Mouse (Mus musculus) B cell, adult 2 months (primary cell): ENCODE measurements around the gene Pskh1.
A peak's percentile ranks its signal among the peaks of the same experiment; 100 is the strongest.

Experiments
- DNase-seq, 2 experiments: peaks; one replicate each; pipeline ENCODE4 v3.0.0; 2022

Pskh1 gene

DNA sequence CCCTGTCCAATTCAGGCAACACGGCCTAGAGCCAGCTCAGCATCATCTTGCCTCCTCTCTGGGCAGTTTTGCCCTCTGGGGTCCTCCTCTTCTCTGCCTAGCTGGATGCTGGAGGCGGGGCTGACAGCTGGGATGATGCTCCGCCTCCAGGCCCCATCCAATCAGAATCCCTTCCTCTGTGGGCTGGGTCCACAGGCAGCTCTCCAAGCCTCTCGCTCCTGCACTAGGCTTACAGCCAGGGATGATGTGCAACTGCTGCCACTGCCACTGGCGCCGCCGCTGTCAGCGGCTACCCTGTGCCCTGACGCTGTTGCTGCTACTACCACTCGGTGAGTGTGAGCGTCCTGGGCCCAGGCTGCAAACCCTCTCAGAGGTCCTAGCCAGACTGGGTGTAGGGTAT, 6.9 kb upstream of the Pskh1 start, which contains the start of gene Nrn1l:
Gene Nrn1l, plus strand, starts transcription at position 229 of the 400 bp plus-strand sequence.
- DNase-seq: no peak

DNA sequence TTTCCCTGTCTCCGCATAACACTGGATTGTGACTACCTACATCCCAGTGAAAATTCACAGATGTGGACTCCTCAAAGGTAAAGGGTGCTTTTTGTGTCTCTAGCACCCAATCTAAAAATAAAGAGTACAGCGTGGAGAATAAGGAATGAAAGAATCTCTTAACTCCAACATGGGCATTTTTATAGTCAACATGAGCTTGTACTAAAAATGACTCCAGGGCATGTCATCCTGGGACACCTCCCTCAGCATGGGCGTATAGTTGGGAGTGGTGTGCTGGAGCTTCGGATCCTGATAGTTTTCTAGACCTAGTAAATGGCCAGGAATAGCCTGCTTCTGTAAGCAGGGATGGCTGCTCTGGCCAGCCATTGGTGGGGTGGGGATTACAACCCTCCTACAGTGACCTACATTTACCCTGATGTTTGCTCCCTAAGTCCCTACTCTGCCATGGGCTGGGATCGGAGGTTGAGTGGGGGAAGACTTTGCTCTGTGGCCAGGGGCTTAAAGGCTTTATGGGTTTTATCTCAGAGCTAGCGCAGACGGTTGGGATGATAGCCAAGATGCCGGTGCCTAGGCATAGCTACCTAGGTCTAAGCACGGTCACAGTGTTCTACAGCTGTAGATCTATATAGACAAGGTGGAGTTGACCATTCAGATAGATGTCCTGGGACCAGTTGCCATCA, 2.3 kb upstream of the Pskh1 start:
- no peak for DNase-seq

DNA sequence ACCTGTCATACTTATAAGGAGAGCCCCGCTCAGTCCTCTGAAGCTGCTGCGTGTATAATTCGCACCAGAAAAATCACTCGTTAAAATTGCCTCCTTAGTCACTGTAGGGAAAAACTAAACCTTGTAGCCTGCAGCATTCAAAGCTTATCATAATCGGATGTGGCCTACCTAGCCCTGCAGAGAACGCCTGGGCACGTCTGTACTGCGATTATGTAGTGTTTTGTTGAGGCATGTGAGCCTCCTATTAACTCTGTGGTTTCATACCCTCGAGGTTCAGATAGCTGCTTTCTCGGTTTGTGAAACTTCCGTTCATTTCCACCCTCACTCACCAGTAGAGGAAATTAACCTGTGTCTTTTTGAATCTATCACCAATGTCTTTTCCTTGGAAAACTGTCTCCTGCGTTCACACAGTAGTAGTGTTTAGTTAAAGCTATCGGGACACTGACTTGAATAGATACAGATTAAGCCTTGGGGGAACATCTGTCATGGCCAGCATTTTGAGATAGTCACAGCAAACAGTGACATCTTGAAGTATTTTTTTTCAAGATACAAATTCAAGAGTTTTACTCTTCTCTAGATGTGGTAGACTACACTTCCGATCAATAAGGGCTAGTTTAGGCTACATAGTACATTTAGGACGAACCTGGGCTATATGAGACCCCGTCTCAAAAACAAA, 838 bp downstream of the Pskh1 start:
- peak; percentile 33 to 39 for DNase-seq

DNA sequence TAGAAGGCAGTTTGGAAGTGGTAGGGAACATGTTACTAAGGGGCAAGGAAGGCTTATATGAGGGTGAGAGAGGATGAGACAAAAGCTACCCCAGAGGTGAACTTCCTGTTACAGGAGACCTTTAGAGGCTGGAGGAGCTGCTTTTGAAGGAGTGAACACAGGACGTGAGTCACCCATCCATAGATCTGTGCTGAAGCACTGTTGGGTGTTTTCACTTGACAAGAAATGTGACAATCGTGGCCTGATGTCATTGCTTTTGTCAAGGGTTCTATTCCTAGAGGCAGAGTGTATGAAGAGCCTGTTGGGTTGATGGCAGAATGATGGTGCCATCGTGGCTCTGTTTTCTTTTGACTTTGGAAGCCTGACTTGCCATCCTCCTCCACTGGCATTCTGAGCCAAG, 19.1 kb downstream of the Pskh1 start:
- DNase-seq: no peak

DNA sequence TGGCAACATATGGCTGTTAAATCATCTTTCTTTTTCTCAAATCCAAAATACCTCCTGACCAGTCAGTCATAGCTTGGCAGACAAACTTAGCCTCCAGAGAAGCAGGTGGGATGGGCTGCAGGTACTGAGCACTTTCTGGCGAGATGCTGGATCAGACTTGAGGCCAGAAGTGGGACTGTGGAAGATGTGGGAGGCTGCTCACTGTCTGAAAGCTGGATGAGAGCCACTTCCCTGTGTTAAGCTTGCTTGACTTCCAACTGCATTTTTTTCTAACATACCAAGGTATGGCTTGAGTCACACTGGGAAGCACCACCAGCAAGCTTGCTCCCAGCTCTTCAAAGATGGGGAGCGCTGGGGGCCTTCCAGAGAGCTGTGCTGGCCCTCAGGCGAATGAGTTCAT, 24.9 kb downstream of the Pskh1 start:
- no peak for DNase-seq

DNA sequence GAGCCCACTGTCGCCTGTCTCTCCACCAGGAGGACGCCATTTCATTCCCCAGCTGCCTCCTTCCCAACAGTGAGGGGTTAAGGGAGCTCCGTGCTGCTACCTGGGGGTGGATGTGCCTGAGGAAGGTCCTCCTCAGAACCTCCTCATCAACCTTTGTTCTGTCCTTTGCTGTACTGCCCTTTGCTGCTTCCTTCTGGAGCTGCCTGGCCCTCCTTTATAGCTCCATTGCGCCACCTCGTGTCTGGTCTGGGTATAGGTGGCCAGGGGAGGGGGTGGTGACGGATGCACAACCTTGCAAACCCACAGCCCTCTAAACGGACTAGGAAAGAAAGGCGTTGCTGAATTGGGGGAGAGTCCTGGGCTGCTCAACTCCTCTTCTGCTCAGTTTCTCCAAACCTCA, 30.4 kb downstream of the Pskh1 start:
- peak; percentile 94 for DNase-seq

DNA sequence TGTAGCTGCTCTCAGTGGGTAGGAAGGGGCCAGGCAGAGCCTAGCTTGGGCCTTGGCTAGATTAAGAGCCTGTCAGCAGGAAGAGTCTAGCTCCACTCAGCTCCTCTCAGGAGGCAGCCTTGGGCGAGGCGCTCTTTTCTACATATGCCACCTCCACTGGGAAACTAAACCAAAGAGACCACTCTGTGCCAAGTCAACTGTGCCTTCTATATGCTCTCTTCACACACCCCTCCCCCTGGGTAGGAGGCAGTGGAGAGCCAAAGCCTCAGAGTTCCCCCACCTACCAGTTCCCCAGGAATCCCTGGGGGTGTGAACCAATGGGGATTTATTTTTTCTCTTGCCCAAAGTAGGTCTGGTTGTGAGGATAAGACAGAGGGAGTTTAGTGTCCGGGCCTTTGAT, 31.0 kb downstream of the Pskh1 start:
- DNase-seq: no peak

DNA sequence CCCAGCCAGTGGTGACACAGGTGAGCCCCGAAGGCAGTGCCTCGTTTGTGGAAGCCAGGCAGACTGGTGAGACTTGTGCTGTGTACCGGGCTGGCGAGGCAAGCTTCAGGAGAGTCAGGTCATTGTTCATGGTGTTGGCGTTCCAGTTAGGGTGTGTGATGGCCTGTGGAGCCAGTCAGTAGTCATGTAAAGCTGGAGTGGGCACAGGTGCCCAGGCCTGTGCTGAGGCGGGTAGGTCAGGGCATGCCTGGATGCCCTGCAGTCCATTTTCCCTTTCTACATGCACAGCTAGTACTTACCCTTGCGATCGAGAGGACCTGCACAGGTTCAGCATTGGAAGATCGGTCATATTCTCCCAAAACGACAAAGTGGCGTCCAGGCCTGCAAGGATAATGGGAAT, 32.3 kb downstream of the Pskh1 start:
- DNase-seq: no peak

DNA sequence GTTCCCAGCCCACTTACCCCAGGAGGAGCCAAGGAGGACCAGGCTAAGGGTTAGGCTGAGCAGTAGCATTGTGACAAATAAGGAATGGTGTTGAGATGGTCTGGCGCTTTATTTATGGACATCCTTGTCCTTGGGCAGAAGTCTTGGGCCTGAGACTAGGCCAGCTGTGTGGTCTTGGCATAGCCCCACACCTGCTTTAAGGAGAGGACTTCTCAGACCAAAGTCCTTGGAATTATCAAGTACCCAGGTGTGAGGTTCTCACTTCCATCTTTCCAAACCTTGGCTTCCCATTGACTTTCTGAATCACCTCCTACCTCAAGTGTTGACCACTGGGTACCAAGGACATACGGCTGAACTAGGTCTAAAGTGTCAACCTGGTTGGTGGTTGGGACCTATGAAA, 33.5 kb downstream of the Pskh1 start, which contains the start of gene Ctrl:
Gene Ctrl, minus strand, starts transcription at position 101 of the 400 bp plus-strand sequence.
- DNase-seq: no peak

DNA sequence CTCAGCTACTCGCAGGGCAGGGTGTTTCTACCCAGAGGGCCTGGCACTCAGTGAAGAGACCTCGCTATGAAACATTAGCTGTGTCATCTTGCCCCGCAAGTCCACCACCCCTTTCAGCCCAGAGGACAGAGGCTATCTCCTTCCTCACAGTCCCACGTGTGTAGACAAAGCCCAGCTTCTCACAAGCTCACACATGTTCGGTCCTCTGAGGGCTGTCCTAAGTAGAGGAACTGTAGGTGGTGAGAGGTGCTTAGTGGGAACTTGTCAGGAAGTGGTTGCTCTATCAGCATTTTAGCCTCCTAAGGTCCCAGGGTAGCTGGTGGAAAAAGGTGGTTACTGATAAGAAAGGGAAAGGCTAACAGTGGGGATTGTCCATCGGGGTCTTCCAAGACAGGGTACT, 34.9 kb downstream of the Pskh1 start:
- DNase-seq: no peak

DNA sequence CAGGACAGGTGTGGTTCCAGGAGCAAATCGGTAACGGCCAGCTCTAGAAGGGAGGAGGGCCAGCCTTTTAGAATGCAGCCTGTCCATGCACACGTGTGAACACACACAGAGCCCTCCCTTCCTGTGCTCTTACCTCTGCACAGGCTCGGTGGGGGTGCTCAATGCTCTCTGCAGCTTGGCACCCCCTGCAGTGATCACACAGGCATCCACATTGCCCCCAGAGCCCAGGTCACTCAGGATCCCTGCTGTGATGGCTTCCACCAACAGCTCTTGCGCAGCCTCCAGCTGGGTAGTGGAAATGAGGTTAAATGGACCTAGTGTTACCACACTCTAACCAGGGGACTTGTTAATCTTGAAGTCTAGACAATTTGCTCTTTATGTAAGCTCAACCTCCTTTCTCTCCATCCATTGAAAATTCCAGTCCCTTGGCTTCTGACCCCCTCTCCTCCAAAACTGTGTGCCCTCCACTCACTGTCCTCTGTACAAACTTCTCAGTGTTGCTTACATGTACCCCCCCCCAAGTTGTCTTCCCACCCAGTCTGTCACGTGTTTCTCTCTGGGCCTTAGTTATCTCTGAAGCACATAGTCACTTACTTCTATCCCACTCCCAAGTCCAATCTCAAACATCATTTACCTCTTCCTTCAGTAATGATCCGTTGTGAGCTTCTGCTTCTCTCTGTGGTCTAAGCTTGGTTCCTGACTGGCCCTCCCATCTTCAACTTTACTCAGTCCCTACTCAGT, 35.8 kb downstream of the Pskh1 start:
- no peak for DNase-seq

DNA sequence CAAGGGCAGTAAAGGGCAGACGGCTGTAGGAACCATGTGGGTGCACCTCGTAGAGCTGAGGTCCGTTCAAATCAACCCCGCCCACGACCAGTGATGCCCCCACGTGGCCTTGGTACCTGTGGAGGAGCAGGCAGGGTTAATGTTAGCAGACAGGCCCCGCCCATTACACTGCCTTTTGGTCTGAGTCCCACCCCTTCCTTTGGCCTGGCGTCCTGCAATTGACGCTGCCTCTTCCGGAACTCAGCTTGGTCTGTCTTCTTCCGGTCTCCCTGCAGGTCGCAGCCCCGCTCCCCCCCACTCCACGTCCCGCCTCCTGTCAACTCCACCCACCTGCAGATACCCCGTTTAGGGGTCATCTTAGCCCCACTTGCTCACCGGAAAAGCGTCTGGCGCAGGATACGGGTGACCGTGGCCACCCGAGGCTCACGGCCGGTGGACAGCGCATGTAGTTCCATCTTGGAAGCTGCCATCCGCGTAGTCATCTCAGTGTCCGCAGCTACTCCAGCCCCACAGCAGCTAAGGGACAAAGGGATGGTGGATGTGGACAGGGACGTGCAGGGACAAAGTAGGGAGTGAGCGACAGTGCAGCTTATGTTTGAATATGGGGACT, 36.7 kb downstream of the Pskh1 start:
- peak; percentile 76 to 77 for DNase-seq

DNA sequence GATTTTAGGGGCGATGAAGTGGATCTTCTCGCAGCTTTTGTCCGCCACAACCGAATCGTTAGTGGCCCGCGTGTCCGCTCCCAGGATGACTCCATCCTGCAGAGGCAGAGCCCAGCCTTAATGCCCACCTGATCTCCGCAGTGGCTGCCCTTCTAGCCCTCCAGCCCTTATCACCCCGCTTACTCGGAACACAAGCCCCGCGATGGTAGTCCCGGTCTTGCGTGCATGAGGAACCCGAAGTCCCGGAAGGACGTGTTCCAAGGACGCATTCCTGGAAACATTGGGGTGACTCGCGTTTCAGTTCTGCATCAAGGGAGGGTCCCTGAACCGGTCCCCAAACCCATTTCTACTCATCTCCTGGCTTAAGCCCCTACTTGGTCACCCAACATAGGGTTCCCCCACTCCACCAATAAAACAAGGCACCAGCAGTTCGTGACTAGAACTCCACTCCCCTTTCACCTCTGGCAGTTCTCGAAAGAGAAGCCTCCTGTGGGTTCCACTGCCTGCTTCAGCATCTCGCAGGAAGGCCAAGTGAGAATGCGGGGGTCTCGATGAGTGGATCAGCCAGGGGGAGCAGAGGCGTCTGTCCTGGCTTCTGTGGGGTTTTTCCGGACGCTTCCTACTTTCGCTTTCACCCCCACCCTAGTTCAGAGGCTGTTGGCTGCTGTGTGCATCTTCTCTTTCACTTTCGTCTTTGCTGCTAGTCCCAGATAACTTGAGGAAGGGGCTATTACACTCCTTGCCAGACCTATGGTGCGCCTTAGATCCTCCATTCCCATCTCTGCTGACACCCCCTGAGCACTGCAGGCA, 37.5 kb downstream of the Pskh1 start:
- DNase-seq: peak; percentile 73

DNA sequence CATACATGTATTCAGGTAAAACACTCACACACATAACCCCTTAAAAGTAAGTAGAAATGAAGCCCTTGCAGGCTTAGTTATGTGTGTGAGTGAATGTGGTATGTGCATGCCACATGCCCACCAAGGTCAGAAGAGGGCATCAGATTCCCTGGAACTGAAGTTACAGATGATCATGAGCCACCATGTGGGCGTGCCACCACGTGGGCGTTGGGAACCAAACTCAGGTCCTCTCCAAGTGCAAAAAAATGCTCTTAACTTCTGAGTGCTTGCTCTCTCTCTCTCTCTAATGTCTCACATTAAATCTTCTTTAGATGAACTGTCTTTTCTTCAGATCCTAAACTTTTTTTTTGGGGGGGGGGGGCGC, 38.0 kb downstream of the Pskh1 start, which contains the start of gene Psmb10:
Gene Psmb10, minus strand, starts transcription at position 139 of the 364 bp plus-strand sequence.
- DNase-seq: no peak

DNA sequence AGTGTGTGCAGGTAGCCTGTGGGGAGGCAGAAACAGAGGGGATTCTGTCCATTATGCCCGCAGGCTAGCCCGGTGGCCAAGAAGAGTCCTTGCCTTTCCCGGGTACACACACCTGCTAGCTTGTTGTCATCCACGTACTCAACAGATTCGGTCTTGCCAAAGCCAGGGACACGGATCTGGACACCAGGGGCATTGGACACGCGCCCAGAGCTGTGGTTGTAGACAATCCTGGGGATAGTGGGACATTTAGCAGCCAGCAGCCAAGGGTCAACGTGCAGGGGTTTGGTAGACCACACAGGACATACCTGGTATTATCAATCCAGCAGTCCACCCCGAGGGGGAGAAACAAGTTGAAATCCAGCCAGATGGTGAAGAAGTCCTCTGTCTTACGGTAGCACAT, 41.8 kb downstream of the Pskh1 start:
- DNase-seq: no peak

DNA sequence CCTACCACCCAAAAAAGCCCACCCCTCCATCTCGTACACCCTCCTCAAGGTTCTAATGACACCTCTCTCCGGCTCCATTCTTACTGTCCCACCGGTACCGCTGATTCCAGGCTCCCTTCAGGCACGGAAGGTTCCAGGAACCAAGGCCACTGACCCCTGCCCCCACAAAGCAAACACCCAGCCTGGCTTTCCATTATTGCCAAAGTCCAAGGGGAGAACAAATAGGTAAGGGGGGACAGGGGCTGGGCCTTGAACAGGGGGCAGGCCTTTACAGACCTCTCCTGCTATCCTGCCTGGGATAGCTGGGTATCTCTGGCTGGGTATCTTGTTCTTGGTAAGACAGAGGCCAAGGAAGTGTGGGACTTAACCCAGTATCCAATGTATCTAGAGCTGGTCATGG, 42.3 kb downstream of the Pskh1 start:
- no peak for DNase-seq

DNA sequence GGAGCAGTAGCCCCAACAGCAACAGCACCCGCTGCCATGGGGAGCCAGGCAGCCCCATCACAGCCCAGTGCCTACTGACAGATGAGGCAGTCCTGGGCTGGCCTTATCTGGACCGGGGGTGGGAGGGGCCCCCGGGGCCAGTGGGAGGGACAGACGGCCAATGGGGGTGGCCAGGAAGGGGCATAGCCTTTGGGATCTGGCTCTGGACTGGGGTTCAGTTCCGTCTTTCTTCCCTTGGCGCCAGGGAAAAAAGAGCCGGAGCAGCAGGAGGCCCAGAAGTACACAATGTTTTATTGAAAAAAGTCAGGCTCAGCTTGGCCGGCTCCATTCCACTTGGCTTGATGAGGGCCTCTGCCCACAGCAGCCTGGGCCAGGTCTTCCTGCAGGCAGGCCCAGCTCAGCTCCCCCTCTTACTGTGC, 43.1 kb downstream of the Pskh1 start, which contains the start of gene Lcat:
Gene Lcat, minus strand, starts transcription at position 62 of the 419 bp plus-strand sequence.
- DNase-seq: no peak

DNA sequence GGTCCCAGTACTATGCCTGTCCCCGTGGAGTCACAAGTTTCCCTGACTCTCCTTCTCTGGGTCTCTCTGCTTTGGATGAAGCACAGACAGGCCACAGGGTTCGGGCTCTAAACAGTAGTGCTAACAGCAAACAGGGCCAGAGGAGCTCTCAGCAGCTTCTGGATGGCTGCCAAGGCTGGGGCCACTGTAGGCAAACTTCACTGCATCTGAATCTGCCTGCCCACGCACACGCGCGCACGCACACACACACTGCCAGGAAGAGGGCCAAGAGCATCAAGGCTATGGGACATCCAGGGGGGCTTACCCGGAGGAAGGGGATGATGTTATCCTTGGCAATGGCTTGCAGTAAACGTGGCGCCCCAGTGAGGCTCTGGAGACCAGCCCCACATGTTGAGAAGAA, 49.1 kb downstream of the Pskh1 start:
- no peak for DNase-seq

DNA sequence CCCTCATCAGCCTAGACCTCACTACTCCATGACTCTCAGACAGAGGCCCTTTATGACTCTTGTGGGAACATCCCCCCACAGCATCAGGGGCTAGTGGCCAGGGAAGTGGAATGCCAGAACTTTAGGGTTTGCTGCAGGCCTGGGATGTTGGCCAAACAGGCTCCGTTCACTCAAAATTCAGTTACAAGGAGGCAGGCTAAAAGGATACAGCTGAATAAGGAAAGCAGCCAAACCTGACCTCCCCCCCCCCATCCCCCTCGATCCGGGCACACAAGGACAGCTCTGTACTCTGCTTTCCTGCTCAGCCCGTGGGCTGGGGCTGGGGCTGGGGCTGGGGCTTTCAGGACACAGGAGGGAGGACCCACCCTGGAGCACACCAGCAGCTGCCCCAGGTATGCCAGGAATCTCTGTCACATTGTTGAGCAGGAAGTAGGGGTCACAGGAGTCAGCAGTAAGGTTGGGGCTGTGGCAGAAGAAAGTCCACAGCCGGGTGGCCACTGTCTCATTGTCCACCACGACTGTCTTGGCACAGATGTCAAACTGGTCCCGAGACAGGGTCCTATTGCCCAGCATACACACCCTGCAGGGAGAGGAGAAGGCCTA, 50.9 kb downstream of the Pskh1 start:
- no peak for DNase-seq

DNA sequence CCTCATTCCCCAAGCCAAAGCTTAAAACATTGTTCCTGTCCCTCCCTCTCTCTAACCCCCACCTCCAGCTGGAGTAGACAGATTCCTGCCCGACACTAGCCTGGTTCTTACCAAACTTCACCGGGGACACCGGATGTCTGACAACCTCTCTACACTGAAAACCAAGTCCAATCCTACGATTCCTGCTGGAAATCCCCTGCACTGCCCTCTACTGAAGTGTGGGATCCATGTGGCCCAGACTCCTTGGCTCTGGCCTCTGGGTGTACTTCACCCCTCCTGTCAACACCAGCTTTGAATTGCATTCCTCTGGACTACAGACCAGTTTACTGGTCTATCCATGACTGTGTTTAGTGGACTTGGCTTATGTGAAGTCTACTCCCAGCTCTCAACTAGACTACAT, 56.3 kb downstream of the Pskh1 start:
- no peak for DNase-seq

DNA sequence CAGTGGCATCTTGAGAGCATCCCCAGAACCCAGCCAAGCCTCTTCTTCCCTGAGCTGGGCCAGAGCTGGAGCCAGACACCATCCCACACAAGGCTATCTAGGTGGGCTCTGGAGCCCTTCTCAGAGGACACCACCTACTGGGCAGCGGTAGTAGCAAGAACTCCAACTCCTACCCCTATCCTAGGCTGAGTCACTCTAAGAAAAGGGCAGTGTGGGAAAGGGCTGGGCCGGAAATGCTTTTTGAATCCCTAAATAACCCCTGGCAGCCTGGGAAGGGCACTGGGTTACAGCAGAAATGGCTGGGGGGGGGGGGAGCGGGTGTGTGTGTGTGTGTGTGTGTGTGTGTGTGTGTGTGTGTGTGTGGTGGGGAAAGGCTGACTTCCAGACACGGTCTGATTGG, 57.6 kb downstream of the Pskh1 start:
- no peak for DNase-seq

DNA sequence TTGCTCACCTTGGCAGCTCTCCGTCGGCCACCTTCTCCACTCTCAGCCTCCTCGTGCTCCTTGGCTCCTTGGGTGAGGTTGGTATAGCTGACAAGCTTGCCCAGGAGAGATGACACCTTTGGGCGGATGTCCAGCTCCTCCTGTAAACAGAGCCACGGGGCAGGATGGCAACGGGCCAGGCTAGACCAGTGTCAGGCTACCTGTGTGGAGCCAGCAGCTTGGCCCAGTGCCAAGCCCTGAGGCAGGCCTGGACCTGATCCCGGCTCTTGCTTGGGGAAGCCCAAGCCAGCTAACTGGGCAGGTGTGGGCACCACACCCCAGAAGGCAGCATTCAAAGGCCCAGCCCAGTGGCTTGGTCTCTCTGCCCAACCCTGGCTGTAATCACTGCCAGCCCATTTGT, 59.1 kb downstream of the Pskh1 start:
- DNase-seq: no peak
